Mouse (Mus musculus) E14TG2a.4 (cell line): ENCODE measurements at regions not wholly inside any gene's neighbourhood (a gene's known extent, or its start where the extent isn't known, plus 50 kb on each side); places are given as distances from the start of the nearest gene placed in this dataset.

Experiments
- H3K27me3 ChIP-seq: 2 replicates; pipeline ENCODE4 v1.6.1; 2014; ENCODE audit warnings: low read length, control low read depth; ENCODE audit not compliant: insufficient read depth
- H3K36me3 ChIP-seq: 2 replicates; pipeline ENCODE4 v1.6.1; 2014; ENCODE audit warnings: low read length, control low read depth; ENCODE audit not compliant: insufficient read depth
- H3K4me1 ChIP-seq: replicated peaks from 2 replicates; pipeline ENCODE4 v1.6.1; 2014; ENCODE audit warnings: low read depth, low read length, control low read depth
- H3K4me3 ChIP-seq: replicated peaks from 2 replicates; pipeline ENCODE4 v1.5.1; 2014; ENCODE audit warnings: mild to moderate bottlenecking, low read length
- H3K9me3 ChIP-seq: 2 replicates; pipeline ENCODE4 v1.6.1; 2014; ENCODE audit warnings: low read length, control low read depth
- CTCF ChIP-seq: conservative IDR thresholded peaks from 2 replicates; pipeline ENCODE4 v1.5.1; 2014; ENCODE audit warnings: low read length
- NANOG ChIP-seq: IDR thresholded peaks from 2 replicates; pipeline ENCODE4 v1.6.1; 2014; ENCODE audit warnings: borderline replicate concordance, low read length, mixed read lengths
- POU5F1 ChIP-seq: IDR thresholded peaks from 2 replicates; pipeline ENCODE4 v1.6.1; 2014; ENCODE audit warnings: low read length, borderline replicate concordance

- H3K4me3 ChIP-seq, result no peak overlapping the region
- H3K9me3 ChIP-seq, result no peaks in the 10 kb centered on the region
- no peaks in the 10 kb centered on the region for H3K27me3 ChIP-seq
- TF ChIP-seq CTCF, result no peak
- TF ChIP-seq POU5F1, result no peak
- no peak for TF ChIP-seq NANOG
- no peaks in the 10 kb centered on the region for H3K36me3 ChIP-seq
- no peaks in the 10 kb centered on the region for H3K4me1 ChIP-seq
These were observed 90.4 kb upstream of the Sp4 start for GRCm38 (mm10) chr12:118391654-118392053.

DNA sequence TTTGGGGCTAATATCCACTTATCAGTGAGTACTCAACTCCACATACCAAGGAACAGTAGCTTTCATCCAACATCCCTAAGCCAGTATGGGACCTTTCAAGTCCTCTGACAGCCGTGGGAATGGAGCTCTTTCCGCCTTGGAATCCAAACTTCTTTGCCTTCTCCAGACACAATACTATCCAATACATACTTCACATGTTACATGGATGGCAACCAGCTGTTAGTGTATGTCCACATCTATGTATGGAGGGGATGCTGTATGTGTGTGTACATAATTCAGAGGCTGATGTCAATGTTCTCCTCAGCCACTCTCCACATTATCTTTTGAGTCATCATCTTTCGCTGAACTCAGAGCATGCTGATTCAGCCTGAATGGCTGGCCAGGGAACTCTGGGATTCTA lies 79.8 kb upstream of the Sp4 start:
- H3K4me3 ChIP-seq, result no peak overlapping the region
- H3K36me3 ChIP-seq, result no peaks in the 10 kb centered on the region
- no peak for TF ChIP-seq NANOG
- TF ChIP-seq CTCF, result no peak
- TF ChIP-seq POU5F1, result no peak
- H3K27me3 ChIP-seq, result no peaks in the 10 kb centered on the region
- H3K9me3 ChIP-seq, result peaks cover 2% of the 10 kb centered on the region
- H3K4me1 ChIP-seq, result 0 out of 2 replicates have a peak, but pooled peaks cover 2% of the 10 kb centered on the region

DNA sequence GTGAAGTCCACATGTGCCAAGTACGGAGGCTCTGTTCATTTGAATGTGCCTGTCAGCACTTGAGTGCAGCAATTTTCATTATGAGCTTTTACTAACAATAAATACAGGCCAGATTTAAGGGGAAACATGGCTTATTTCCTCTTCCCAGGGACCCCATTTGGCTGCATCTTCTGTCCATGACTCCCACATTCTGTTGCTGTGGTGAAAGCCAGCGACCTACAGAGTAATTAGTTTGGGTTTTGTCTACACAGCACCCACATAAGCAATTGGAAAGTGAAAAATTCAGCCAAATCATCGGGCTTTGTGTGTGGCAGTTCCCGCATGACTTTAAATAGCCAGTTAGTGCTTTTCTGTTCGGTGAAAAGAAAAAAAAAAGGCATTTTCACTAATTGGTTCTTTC lies 76.7 kb upstream of the Sp4 start:
- Histone ChIP-seq H3K36me3 (no peaks in the 10 kb centered on the region), H3K4me3 (no peak overlapping the region)
- TF ChIP-seq NANOG, result no peak
- TF ChIP-seq POU5F1, result no peak
- TF ChIP-seq CTCF, result no peak

GRCm38 (mm10) chr12:118376521-118377493 lies 75.6 kb upstream of the Sp4 start:
- TF ChIP-seq CTCF, result no peak
- Histone ChIP-seq H3K4me3 (no peak overlapping the region), H3K36me3 (no peaks in the 10 kb centered on the region), H3K9me3 (peaks cover 15% of the 10 kb centered on the region), H3K4me1 (0 out of 2 replicates have a peak, but pooled peaks cover 2% of the 10 kb centered on the region), H3K27me3 (no peaks in the 10 kb centered on the region)

More for the DNA sequence above, 76.7 kb upstream of the Sp4 start:
- Histone ChIP-seq H3K27me3 (no peaks in the 10 kb centered on the region), H3K4me1 (0 out of 2 replicates have a peak, but pooled peaks cover 2% of the 10 kb centered on the region), H3K9me3 (peaks cover 15% of the 10 kb centered on the region)

- 0 out of 2 replicates have a peak, but pooled peaks cover 2% of the 10 kb centered on the region for H3K4me1 ChIP-seq
- no peaks in the 10 kb centered on the region for H3K36me3 ChIP-seq
- peaks cover 15% of the 10 kb centered on the region for H3K9me3 ChIP-seq
- H3K4me3 ChIP-seq, result no peak overlapping the region
- no peaks in the 10 kb centered on the region for H3K27me3 ChIP-seq
- TF ChIP-seq NANOG, result no peak
- no peak for TF ChIP-seq CTCF
- TF ChIP-seq POU5F1, result no peak
These were observed 72.0 kb upstream of the Sp4 start for GRCm38 (mm10) chr12:118373250-118373649.

GRCm38 (mm10) chr12:118371905-118372304 lies 70.7 kb upstream of the Sp4 start:
- Histone ChIP-seq H3K27me3 (no peaks in the 10 kb centered on the region), H3K4me3 (no peak overlapping the region), H3K4me1 (0 out of 2 replicates have a peak, but pooled peaks cover 2% of the 10 kb centered on the region), H3K36me3 (no peaks in the 10 kb centered on the region), H3K9me3 (peaks cover 15% of the 10 kb centered on the region)
- TF ChIP-seq POU5F1 (no peak), NANOG (no peak), CTCF (no peak)

DNA sequence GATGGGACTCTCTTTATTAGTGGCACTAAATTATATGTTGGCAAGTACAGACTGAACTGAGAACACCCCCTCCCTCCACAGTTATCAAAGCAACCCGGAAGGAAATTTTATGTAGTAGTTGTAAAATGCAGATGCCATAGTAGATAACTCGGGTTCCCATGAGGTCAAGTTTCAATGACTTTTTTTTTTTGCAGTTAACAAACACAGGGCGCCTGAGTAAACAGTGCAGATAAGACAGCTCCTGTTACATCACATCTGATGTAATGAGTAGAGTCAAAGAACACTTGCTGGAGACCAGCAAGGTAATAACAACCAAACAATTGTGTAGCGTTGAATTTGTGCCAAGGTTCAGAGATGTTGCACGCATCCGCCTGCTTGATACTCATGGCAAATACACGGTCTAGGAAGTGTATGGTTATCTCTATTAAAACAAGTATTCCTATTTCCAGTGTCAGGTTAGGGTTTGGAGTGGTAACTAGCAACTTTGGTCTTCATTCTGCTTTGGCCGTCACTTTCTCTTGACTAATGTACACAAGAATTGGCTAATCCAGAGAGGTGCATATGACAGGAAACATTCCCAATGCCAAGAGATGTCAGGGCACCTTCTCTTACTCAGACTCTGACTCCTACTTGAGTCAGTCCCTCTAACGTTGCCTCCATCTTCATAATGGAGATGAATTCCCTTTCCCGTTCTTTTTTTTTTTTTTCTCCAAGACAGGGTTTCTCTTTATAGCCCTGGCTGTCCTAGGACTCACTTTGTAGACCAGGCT lies 66.3 kb upstream of the Sp4 start:
- Histone ChIP-seq H3K4me1 (no peaks in the 10 kb centered on the region), H3K27me3 (no peaks in the 10 kb centered on the region)

DNA sequence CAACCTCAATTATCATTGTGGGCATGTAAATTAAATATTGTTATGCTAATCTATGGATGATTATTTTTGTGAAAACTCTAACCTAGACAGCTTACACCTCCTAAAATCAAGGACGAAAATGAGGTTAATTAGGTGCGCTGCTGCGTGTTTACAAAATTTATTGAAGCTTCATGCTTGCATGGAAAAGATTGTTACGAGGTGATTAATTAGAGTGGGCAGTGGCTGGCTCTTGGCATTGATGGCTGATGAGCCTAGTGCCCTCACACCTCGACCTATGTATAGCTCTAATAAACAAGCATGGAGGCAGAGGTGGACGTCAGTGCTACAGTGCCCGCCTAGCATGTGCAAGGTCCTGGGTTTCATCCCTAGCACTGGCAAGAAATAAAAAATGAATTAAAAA lies 51.6 kb upstream of the Sp4 start:
- TF ChIP-seq CTCF, result no peak
- no peak for TF ChIP-seq NANOG
- no peak for TF ChIP-seq POU5F1
- no peak overlapping the region for H3K4me3 ChIP-seq
- H3K36me3 ChIP-seq, result no peaks in the 10 kb centered on the region
- peaks cover 24% of the 10 kb centered on the region for H3K9me3 ChIP-seq
- no peaks in the 10 kb centered on the region for H3K27me3 ChIP-seq
- H3K4me1 ChIP-seq, result no peaks in the 10 kb centered on the region

More for the DNA sequence above, 66.3 kb upstream of the Sp4 start:
- 0 out of 2 replicates have a peak, but pooled peaks cover under 1% of the 10 kb centered on the region for H3K9me3 ChIP-seq
- TF ChIP-seq POU5F1 (no peak), CTCF (no peak), NANOG (no peak)
- no peak overlapping the region for H3K4me3 ChIP-seq
- no peaks in the 10 kb centered on the region for H3K36me3 ChIP-seq
